Mouse (Mus musculus): ENCODE results near the gene Pithd1.
"Not testable (repeated sequence)": the region's sequence is repeated elsewhere in the genome, so short reads cannot be mapped to it uniquely, and the experiment has no call there.

Gene Pithd1

GRCm38 (mm10) chr4:135960717-135961116 is 26.3 kb downstream of the Pithd1 start:
- peak; percentile 48 for DNase-seq

DNA sequence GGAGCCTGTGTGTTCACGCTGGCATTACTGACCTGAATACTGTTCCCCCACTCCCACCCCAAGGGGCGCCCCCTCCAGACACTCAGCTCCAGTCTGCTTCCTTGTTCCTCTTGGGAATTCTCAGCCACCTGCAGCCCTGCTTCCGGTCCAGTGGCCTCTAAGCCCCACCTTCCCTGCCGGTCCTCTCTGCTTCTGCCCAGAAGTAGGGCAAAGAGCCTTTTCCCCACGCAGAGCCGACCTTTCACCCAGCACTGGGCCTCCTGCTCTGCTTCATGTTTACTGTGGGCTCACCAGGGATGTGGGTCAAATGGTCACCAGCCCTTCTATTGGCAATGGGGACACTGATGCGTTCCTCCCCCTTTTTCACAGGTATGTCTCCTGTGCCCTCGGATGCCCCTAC is 28.7 kb downstream of the Pithd1 start:
- no peak for DNase-seq

DNA sequence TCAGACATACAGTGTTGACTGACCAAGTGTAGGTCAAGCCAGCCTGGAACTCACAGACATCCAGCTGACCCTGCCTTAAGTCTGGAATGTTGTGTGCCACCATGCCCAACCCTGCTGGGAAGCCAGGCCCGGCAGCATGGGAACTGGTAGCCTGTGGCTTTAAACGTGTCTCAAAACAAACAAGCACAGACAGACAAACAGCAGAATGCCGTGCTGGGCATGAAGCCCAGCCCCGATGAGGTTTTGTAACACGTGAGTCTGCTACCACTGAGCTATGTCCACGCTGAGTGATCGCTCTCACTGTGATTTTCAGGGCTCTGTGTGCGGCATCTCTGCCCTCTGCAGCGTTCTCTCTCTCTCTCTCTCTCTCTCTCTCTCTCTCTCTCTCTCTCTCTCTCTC is 31.2 kb downstream of the Pithd1 start:
- no peak for DNase-seq

DNA sequence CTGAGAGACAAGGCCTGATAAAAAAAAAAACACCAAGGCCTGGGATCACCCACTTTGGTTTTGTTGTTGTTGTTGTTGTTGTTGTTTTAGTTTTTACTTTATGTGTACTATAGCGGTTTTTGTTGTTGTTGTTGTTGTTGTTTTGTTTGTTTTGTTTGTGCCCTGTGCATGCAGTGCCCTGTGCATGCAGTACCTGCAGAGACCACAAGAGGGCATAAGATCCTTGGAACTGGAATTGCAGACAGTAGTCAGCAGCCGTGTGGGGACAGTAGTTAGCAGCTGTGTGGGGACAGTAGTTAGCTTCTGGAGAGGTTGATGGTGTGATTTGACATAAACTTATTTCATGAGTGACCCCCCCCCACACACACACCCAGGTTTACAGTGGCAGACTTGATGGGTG is 32.8 kb downstream of the Pithd1 start:
- DNase-seq: peak; percentile 55

DNA sequence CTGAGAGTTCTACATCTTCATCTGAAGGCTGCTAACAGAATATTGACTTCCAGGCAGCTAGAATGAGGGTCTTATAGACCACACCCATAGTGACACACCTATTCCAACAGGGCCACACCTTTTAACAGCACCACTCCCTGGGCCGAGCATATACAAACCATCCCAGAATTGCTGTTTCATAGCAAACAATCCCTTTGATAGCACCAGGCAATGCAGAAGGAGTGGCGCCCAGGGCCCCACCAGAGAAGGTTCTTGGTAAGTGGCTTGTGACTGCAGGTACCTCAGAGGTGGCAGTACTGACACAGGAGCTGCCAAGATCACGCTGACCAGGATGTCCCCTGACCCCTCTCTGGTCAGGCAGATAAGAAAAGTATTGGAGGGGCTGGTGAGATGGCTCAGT is 33.9 kb downstream of the Pithd1 start:
- DNase-seq: no peak

- no peak for DNase-seq
Observed at GRCm38 (mm10) chr4:135951505-135951904, 35.6 kb downstream of the Pithd1 start.

GRCm38 (mm10) chr4:135950365-135950764 is 36.7 kb downstream of the Pithd1 start:
- DNase-seq: no peak

- DNase-seq: no peak
Observed at GRCm38 (mm10) chr4:135949911-135950310, 37.2 kb downstream of the Pithd1 start.

GRCm38 (mm10) chr4:135949475-135949874 is 37.6 kb downstream of the Pithd1 start:
- DNase-seq: no peak

GRCm38 (mm10) chr4:135948142-135948541 is 38.9 kb downstream of the Pithd1 start:
- no peak for DNase-seq

GRCm38 (mm10) chr4:135946659-135947301 is 40.3 kb downstream of the Pithd1 start:
- DNase-seq: no peak

- peak; percentile 93 for DNase-seq
Observed at GRCm38 (mm10) chr4:135946278-135946658, 40.8 kb downstream of the Pithd1 start, which contains the start of gene Hmgcl. TSS of gene Hmgcl (plus strand) at chr4:135946448.

DNA sequence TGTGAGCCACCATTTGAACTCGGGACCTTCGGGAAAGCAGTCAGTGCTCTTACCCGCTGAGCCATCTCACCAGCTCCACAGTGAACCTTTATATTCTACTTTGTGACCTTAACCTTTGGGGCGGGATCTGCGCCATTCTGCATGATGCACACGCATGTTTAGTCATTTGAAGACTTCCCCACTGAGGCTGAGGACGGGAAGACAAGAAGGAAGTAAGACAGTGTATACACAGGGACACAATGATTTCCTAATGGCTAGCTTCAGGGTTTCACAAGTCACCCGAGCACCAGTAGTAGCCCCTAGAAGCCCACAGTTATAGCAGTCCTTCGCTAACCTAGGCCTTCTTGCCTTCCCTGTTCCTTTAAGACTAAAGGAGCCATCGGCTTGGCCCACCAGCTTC is 41.4 kb downstream of the Pithd1 start:
- DNase-seq: no peak

DNA sequence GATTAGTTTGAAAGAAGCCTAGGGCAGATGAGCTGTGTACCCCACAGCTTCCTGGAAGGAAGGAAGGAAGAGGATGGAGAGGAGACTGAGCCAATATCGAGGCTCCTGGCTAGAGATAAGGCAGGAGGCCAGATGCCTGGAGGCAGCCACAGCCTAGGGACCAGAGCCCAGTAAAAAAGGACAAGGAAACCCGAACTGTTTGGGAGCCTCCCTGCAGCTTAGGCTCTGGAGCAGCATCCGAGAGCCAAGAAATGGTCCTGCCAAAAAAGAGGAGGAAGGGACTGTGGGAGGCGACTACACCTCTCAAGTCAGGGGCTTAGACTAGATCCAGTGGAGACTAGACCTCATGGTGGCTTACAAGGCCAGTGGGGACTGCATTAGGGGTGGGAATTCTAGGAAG is 43.7 kb downstream of the Pithd1 start:
- no peak for DNase-seq

DNA sequence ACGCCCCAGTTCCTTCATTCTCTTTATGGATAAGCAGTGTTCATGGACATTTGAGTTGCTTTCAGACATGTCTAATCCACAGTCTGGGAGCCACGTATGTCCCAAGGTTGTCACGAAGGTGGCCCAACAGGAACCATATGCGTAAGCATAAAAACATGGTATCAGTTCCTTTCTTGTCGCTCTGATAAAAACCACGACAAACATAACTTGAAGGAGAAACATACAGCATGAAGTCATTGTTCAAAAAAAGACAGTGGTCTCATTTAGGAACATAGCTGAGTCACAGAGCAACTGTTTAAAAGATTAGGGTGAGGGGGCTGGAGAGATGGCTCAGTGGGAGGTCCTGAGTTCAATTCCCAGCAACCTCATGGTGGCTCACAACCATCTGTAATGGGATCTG is 44.9 kb downstream of the Pithd1 start:
- DNase-seq: no peak

GRCm38 (mm10) chr4:135941026-135941425 is 46.0 kb downstream of the Pithd1 start:
- DNase-seq: not testable (repeated sequence)

DNA sequence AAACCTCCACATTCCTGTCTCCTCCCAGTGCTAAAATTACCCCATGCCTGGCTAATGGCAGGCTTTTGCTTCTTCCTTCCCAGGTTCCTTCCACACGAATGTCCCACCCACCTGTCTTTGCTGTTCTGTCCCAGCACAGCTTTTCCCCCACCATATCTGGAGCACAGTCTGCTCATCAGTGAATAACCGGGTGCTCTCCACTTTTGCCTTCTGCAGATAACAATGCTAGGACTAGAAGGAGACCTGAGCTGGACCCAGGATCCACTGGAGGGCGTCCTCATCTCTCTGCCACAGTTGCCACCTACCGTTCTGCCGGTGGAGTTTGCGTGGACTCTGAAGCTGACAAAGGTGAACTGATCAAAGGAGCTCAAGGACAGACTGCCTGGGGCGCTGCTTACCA is 48.2 kb downstream of the Pithd1 start:
- no peak for DNase-seq

GRCm38 (mm10) chr4:135935502-135935901 is 51.6 kb downstream of the Pithd1 start:
- DNase-seq: no peak

DNA sequence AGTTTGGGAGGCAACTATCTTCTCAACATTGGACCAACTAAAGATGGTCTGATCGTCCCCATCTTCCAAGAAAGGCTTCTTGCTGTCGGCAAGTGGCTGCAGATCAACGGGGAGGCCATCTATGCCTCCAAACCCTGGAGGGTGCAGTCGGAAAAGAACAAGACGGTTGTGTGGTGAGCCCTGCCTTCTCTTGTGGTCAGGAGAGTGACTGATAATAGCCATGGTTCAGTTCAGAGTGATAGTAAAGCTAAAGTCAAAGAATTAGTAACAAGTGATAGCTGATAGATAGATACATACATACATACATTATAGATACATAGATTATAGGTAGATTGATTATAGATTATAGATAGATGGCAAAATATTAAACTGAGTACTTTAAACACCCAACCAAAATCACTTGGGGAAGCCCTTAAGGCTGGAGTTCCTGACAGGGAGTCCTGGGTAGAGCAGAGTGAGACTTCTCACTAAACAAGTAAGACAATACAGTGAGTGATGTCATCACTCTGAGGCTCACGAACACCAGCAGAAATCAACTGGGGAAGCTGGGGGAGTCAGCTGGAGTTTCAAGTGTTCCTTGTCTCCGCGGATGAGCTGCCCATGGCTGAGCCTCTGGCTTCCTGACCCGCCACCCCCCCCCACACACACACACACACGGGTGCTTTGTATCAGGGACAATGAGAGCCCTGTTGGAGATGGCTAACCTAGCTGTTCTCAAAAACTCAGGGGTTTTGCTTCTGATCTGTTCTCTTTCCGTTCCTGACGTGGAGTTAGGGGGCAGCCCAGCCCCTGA is 52.2 kb downstream of the Pithd1 start:
- DNase-seq: no peak

- DNase-seq: no peak
Observed at GRCm38 (mm10) chr4:135931832-135932231, 55.2 kb downstream of the Pithd1 start.

DNA sequence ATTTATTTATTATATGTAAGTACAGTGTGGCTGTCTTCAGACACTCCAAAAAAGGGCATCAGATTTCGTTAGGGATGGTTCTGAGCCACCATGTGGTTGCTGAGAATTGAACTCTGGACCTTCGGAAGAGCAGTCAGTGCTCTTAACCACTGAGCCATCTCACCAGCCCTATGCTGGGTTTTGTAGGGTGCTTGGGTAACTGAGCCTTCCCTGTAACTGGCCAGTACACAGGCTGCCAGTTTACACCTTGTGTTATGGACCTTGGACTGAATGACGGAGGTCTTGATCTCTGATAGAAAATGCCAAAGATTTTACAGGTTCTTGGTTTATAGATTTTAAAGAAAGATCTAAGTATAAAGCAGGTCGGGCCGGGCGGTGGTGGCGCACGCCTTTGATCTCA is 56.8 kb downstream of the Pithd1 start:
- no peak for DNase-seq

- no peak for DNase-seq
Observed at GRCm38 (mm10) chr4:135929828-135930227, 57.2 kb downstream of the Pithd1 start.

GRCm38 (mm10) chr4:135929405-135929804 is 57.7 kb downstream of the Pithd1 start:
- no peak for DNase-seq

DNA sequence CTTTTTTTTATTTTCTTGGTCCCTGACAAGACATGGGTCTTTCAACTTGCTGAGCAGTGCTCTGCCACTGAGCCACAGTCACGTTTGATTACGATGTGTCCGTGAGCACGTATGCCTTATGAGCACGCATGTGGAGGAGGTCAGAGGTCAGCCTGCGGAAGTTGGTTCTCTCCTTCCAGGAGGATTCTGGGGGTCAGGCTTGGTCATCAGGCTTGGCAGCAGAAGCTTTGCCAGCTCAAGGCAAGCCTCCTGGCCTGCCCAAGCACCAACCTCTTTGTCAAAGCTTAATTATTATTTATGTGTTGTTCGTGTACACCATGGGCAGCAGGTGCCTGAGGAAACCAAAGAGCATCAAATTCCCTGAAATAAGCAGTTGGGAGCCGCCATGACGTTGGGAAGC is 58.7 kb downstream of the Pithd1 start:
- no peak for DNase-seq

- DNase-seq: no peak
Observed at GRCm38 (mm10) chr4:135926861-135927260, 60.2 kb downstream of the Pithd1 start.
